Mouse (Mus musculus) WW6 (cell line): ENCODE results near the gene Atp2a1.

Experiments
- DNase-seq: peaks from one replicate; pipeline ENCODE4 v3.0.0-alpha.2; 2013; ENCODE audit warnings: low read depth, low spot score

Gene Atp2a1

GRCm38 (mm10) chr7:126450641-126451040 is 12.3 kb downstream of the Atp2a1 start:
- no peak for DNase-seq

- no peak for DNase-seq
Measured at GRCm38 (mm10) chr7:126449991-126450390, 12.9 kb downstream of the Atp2a1 start.

GRCm38 (mm10) chr7:126448481-126448880 is 14.4 kb downstream of the Atp2a1 start:
- no peak for DNase-seq

GRCm38 (mm10) chr7:126446217-126446616 is 16.7 kb downstream of the Atp2a1 start:
- DNase-seq = no peak

GRCm38 (mm10) chr7:126445104-126445815 is 17.6 kb downstream of the Atp2a1 start:
- no peak for DNase-seq

- DNase-seq = no peak
Measured at GRCm38 (mm10) chr7:126444536-126444935, 18.4 kb downstream of the Atp2a1 start.

GRCm38 (mm10) chr7:126443997-126444396 is 18.9 kb downstream of the Atp2a1 start:
- DNase-seq = no peak

- DNase-seq = no peak
Measured at GRCm38 (mm10) chr7:126440134-126440533, 22.8 kb downstream of the Atp2a1 start.

GRCm38 (mm10) chr7:126436851-126437250 is 26.1 kb downstream of the Atp2a1 start:
- DNase-seq = no peak

GRCm38 (mm10) chr7:126435801-126436200 is 27.1 kb downstream of the Atp2a1 start:
- no peak for DNase-seq

- no peak for DNase-seq
Measured at GRCm38 (mm10) chr7:126434726-126435125, 28.2 kb downstream of the Atp2a1 start.

GRCm38 (mm10) chr7:126430167-126430566 is 32.7 kb downstream of the Atp2a1 start:
- no peak for DNase-seq

- no peak for DNase-seq
Measured at GRCm38 (mm10) chr7:126429503-126429898, 33.4 kb downstream of the Atp2a1 start.

GRCm38 (mm10) chr7:126428631-126429502 is 34.0 kb downstream of the Atp2a1 start, which contains the start of gene Rabep2:
Gene Rabep2 (plus strand): TSS chr7:126428759.
- DNase-seq = peak; percentile 52

GRCm38 (mm10) chr7:126428154-126428553 is 34.8 kb downstream of the Atp2a1 start:
- DNase-seq = no peak

GRCm38 (mm10) chr7:126427323-126427860 is 35.5 kb downstream of the Atp2a1 start:
- DNase-seq = peak; percentile 65

- DNase-seq = no peak
Measured at GRCm38 (mm10) chr7:126424161-126424560, 38.7 kb downstream of the Atp2a1 start.

GRCm38 (mm10) chr7:126421756-126422155 is 41.2 kb downstream of the Atp2a1 start:
- no peak for DNase-seq

GRCm38 (mm10) chr7:126418496-126418895 is 44.4 kb downstream of the Atp2a1 start:
- DNase-seq = no peak

GRCm38 (mm10) chr7:126417606-126418005 is 45.3 kb downstream of the Atp2a1 start:
- no peak for DNase-seq

- no peak for DNase-seq
Measured at GRCm38 (mm10) chr7:126417045-126417444, 45.9 kb downstream of the Atp2a1 start.

GRCm38 (mm10) chr7:126416615-126417014 is 46.3 kb downstream of the Atp2a1 start:
- no peak for DNase-seq
